Mouse (Mus musculus): Measurements from ENCODE around the gene Slc47a1.

DNA sequence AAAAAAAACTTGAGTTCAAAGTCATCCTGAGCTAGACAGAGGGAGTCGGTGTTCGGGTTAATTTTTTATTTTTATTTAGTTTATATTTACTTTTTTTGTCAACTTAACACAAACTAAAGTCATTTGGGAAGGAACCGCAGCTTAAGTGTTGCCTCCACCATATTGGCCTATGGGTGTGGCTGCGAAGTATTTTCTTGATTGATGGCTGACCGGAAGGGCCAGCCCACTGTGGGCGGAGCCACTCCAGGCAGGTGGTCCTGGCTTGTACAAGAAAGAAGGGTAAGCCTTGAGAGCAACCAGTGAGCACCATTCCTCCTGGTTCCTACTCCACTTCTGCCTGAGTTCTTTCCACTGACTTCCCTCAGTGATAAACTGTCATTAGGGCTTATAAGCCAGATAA, 14.0 kb downstream of the Slc47a1 start:
- TF ChIP-seq CTCF (IDR thresholded peaks at IDR 0.05; ENCODE audit: borderline replicate concordance, extremely low read depth, insufficient read depth, insufficient read length): no peak
- TF ChIP-seq POLR2A (IDR thresholded peaks at IDR 0.05; ENCODE audit: borderline replicate concordance, extremely low read depth, insufficient read depth, insufficient read length, poor library complexity, severe bottlenecking): no peak

All from brain, embryonic 14.5 days (tissue).